Comparison of ENCODE assay signal across 15 mouse cellular contexts in the genomic region with DNA sequence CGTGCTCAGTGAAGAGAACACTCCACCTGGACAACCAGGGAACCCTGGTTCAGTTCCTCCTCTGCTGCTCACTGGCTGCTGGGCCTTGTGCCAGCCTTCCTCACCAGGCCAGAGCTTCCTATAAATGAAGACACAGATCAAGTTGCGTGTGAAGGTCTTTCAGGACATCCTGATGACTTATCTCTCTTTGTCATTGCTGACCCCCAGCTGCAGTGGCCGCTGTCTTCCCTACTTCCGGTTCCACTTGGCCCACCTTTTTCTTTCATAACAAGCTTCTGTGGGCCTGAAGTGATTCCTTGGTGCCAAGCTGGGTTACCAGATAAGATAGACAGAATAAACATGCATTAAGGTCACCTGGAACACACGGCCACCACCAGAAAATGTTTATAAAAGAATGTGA.
DNase-seq lines count a peak whose midpoint lies in the region; ATAC-seq lines count a peak whose summit lies in the region.
"Had no signal": no experiment of that assay in that cellular context is flagged by ENCODE, and none has a peak within 500 bp of the region (broad histone marks: within the 10 kb centered on the region; RNA-seq: fewer than 3 reads in every experiment).

No protein-coding gene starts in this region.

- H3K27ac ChIP-seq in kidney, embryonic 14.5 days (ENCODE audit: low read depth, low read length), result peak overlapping the region; percentile 47; the same call in 1 of the 2 replicates
- H3K27ac ChIP-seq: embryonic facial prominence, embryonic 15.5 days; hindbrain, embryonic 10.5 days; liver, embryonic 14.5 days; neural tube, embryonic 13.5 days had no signal

- no peaks in the 10 kb centered on the region for H3K27me3 ChIP-seq in kidney, embryonic 14.5 days (ENCODE audit: control insufficient read depth, insufficient read depth, low read length)
- H3K27me3 ChIP-seq: CH12.LX; embryonic facial prominence, embryonic 15.5 days; neural tube, embryonic 13.5 days had no signal

- peaks cover 72% of the 10 kb centered on the region for H3K4me1 ChIP-seq in kidney, embryonic 14.5 days (ENCODE audit: control insufficient read depth, insufficient read depth, low read length)

- H3K4me2 ChIP-seq in kidney, embryonic 14.5 days (replicated peaks; ENCODE audit: low read depth, low read length), result no peak overlapping the region
- H3K4me2 ChIP-seq: embryonic facial prominence, embryonic 15.5 days; neural tube, embryonic 13.5 days had no signal

- no peak overlapping the region for H3K4me3 ChIP-seq in kidney, embryonic 14.5 days (ENCODE audit: low read length)
- H3K4me3 ChIP-seq: embryonic facial prominence, embryonic 15.5 days; hindbrain, embryonic 10.5 days; neural tube, embryonic 13.5 days had no signal

- H3K36me3 ChIP-seq in kidney, embryonic 14.5 days (ENCODE audit: control insufficient read depth, insufficient read depth, low read length), result no peaks in the 10 kb centered on the region
- H3K36me3 ChIP-seq: embryonic facial prominence, embryonic 15.5 days; hindbrain, embryonic 10.5 days; neural tube, embryonic 13.5 days had no signal

- no peak for DNase-seq in kidney, adult 11 months
- DNase-seq in adrenal gland, postnatal 10 days, result peak; percentile 54
- peak; percentile 64 for DNase-seq in kidney, postnatal 10 days
- DNase-seq in lung, postnatal 4 days, result peak; percentile 59 to 81
- no peak for DNase-seq in spleen, postnatal 4 days (ENCODE audit: low spot score in 2 of 2)
- DNase-seq in cerebellum, postnatal 4 days (ENCODE audit: low spot score in 2 of 2), result no peak
- DNase-seq: cerebellum, adult 9-10 months; midbrain, embryonic 14.5 days had no signal

- H3K9ac ChIP-seq in kidney, embryonic 14.5 days (ENCODE audit: low read depth, low read length), result no peak overlapping the region
- H3K9ac ChIP-seq: embryonic facial prominence, embryonic 15.5 days; liver, embryonic 14.5 days; neural tube, embryonic 13.5 days had no signal

- ATAC-seq in kidney, embryonic 14.5 days (ENCODE audit: low FRiP score, low TSS enrichment), result no peak
- ATAC-seq in inflammation-experienced regulatory T-cells, adult 6 months, result no peak

- WGBS in kidney, embryonic 14.5 days, result 28% methylated on average over 5 of the region's 5 CpGs

- no peaks in the 10 kb centered on the region for H3K9me3 ChIP-seq in kidney, embryonic 14.5 days (ENCODE audit: control insufficient read depth, low read length)
- H3K9me3 ChIP-seq: embryonic facial prominence, embryonic 15.5 days; hindbrain, embryonic 10.5 days; neural tube, embryonic 13.5 days had no signal

Comparison
In these comparisons a context has a peak if more than half of its experiments do, and no peak if none do; other contexts are left out.
1. DNase-seq: peak in adrenal gland, postnatal 10 days (single experiment), kidney, postnatal 10 days (single experiment) and lung, postnatal 4 days (2 of 2); none in kidney, adult 11 months (single experiment), spleen, postnatal 4 days (0 of 2) and cerebellum, postnatal 4 days (0 of 2).